Mouse (Mus musculus) CD8-positive naive resting alpha-beta T cell, adult 2 months (primary cell): ENCODE data around the gene Iqgap3.

Experiments used
- DNase-seq, 2 experiments: peaks; one replicate each; pipeline ENCODE4 v3.0.0; 2022; ENCODE audit warnings: low read depth in 2 of 2, low spot score in 2 of 2

Iqgap3 gene

DNA sequence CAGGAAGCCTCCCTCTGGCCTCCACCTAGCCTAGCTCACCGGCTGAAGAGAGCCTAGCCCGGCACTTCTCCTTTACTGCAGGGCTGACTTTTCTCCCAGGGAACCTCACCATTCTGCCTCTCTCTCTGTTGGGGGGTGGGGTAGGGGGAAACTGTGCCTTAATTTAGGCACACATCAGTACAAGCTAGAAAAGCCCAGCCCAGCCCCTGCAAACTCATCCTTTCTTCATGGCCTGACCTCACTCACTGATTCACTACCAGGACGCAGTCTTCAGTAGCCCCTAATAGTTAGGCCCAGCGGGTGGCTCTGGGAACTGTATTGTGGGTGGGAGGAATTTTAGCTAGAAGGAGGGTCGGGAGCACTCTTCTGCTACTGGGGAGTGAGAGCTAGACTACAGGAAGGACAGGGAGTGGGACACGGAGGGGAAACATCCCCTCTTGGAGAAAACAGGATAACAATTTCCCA lies 67.8 kb downstream of the Iqgap3 start:
- DNase-seq: no peak

DNA sequence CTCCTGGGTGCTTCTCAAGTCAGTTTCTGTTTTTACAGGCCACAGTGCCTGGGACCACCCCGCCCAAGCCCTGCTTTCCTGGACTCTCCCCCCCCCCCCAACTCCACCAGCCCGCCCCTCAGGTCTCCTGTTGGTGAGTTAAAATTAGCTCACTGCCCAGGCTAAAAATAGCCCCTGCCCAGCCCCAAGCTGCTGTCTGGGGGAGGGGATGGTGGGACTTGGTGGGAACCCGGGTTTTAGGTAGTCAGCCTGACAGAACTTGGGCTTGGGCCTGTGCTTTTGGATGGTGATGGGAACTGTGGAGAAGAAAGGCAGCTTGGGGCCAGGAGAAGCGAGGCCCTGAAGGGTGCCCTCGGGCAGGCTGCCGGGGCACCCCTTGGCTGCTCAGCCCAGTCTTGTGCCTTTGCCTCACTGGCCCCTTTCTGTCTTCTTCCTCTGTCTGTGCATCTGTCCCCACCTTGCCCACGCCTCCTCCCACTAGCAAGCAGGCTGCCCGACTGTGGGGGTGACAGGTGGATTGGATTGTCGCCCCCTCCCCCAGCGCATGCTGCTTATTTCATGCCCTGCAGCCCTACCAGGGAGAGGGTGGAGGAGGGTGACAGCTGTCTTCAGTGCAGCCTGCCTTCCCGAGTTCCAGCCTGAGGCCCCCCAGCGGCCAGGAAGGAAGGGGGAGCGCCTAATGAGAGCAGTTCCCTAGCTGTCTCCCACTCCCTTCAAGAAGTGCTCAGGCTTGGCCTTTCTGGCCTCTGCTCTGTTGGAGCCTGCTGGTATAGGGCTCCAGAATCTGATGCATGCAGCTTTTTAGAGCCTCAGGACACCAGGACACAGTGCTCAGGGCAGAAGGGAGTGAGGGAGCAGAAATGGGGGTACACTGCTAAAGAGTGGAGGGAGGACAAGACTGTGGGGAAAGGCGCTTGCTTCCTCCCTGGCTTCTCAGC lies 68.6 kb downstream of the Iqgap3 start:
- DNase-seq: no peak

DNA sequence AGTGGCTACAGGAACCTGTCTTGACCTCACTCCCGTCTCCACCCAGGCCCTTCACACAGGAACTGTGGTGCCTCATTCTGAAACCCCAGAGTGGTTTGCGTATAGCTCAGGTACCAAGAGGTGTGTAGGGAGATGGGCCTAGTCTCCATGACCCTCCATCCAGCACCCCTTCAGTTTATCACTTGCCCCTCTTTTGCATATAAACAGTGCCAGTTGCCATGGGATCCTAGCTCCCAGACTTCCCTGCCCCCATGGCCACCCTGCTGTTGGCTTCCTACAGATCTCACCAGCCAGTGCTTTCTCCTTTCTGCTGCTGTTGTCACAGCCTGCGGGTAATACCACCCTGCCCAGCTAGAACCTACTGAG lies 69.2 kb downstream of the Iqgap3 start:
- no peak for DNase-seq

DNA sequence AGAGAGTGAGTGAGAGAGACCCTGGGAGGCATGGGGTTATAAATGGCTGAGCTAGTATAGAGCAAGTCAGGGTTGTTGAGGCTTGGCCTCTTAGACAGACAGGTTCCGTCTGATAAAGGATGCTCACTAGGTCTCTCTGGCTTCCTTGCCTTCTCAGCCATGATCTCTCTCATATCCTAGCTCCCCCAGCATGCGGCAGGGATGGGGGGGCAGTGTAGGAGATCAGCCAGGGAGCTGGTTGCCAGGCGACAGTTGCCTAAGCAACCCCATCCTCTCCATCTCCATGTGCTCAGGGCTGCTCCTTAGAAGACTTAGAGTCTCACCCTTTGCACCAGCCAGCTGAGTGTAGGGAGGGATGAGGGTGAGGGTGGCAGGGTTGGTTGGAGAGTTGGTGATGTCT lies 70.3 kb downstream of the Iqgap3 start:
- DNase-seq: no peak

DNA sequence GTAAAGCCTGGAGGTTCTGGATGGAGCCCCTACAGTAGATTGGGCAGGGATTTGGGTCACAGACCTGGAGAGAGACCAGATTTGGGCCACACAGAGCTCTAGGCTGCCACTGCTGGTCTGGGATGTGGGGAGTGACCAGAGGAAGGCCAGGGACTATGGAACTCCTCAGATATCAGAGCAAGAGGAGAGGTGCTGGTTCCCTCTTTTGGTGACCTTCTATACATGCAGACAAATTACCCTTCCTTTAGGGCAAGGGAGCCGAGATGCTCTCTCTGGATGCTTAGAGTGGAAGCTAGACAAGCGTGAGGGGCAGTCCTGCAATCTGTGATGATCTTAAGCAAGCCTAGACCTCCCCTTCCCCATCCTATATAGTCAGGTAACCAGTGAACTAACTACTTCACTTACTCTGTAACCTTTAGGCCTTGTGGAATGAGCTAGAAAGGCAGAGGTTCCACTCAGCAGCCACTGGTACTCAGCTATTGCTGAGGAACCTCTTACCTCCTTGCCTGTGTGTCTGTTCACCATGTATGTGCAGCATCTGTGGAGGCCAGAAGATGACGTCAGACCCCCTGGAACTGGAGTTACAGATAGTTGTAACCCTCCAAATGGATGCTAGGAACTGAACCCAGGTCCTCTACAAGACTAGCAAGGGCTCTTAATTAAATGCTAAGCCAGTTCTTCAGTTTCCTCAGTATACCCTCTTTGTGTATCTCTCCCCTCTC lies 71.7 kb downstream of the Iqgap3 start:
- DNase-seq: no peak

DNA sequence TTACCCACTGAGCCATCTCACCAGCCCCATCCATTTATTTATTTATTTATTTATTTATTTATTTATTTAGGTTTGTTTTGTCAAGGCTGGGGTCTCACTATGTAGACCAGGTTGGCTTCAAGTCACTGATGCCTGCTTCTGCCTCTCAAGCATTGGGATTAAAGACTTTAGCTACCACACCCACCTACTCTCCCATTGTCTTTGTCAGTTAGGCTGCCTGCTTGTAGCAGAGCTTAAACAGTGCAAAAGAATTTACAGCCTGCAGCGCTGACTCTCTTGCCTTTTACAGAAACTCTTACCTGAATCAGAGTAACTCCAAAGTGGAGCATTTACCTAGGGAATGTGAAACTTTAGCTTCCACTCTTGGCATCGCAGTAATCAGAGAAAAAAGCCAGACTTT lies 72.5 kb downstream of the Iqgap3 start:
- no peak for DNase-seq

DNA sequence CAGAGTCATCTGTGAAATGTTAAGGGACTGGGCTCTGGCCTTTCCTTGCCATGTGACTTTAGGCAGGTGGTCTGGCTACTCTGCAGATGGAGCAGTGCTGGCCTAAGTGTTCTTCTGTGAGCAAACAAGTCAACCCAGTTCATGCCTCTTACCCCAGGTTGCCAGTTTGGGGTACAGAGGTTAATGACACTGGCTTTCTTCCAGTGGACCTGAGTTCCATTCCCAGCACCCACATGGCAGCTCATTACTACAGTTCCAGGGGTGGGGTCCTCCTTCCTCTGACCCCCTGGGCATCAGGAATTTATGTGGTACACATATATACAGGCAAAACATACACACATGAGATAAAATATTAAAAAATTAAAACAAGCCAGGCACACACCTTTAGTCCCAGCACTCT lies 75.0 kb downstream of the Iqgap3 start:
- no peak for DNase-seq

DNA sequence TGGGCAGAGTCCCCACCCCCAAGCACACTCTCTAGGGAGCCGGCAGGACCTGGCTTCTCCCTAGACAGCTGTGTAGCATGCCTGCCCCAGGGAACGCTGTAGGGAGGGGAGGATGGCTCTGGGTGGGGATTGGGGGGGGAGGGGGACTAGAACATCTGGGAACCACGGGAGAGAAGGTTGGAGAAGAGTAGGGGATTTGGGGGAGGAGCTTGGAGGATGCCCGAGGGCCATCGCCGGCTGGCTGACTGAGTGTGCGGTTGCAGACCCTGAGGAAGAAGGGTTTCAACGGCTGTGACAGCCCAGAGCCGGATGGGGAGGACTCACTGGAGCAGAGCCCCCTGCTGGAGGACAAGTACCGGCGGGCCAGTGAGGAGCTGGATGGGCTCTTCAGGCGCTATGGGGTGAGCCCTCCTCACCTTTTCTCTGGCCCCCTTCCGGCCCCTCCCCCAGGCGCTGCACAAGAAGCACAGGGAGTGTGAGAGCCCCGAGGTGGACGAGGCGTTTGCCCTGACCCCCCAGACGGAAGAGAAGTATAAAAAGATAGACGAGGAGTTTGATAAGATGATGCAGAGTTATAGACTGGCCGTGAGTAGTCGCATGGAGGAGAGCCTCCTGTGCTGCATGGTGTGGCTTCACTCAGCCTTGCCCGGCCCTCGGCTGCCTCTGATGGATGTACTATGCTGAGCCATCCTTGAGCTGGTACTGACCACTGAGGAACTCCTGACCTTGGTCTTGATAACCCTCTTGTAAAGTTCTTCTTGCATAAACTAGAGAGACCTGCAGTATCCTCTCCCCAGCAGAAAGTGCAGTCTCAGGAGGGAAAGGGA lies 76.2 kb downstream of the Iqgap3 start:
- DNase-seq: peak; percentile 51 to 61

DNA sequence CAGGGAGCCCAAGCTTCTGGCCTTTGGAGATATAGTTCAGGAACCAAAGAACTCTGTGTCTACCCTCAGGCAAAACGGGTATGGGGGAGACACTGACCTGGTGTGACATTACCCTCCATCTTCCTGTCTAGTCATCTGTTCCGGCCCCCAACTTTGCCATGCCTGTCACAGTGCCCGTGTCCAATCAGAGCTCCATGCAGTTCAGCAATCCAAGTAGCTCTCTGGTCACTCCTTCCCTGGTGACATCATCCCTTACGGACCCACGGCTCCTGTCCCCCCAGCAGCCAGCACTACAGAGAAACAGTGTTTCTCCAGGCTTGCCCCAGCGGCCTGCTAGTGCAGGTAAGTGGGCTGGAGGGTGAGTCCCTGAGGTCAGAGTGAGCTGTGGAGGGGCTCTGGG lies 77.2 kb downstream of the Iqgap3 start:
- DNase-seq: no peak

DNA sequence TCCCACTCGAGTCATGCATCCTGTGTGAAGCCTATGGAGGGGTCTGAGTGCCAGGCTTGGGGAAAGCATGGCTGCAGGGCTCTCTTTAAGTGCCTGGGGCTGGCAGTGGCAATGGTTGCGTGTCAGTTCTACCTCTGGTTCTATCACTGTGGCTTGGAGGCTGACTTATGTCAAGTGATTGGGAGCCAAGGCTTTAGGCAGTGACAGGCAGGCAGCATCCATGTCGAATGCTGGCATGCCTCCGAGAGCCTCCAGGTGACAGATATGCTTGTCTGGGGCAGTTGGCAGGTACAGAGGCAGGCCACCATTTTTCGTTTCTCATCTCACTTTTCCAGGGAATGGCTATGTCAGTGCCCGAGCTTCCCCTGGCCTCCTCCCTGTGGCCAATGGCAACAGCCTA lies 79.1 kb downstream of the Iqgap3 start:
- no peak for DNase-seq

DNA sequence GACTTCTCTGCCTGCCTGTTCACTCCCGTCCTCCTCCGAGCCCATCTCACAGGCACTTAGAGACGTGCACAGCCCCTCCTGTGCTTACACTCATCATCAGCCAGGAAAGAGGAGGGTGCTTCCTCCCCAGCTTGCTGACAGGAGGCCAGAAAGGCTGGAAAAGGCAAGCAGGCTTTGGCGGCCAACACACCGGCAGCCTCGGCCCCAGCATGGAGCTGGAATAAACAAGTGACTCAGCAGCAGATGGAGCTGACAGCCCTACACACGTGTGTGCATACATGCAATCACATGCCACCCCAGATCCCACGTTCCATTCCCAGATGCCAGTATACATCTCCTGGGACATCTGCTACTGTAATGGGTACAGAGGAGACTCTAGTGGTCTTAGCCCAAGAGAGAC lies 80.5 kb downstream of the Iqgap3 start:
- no peak for DNase-seq

DNA sequence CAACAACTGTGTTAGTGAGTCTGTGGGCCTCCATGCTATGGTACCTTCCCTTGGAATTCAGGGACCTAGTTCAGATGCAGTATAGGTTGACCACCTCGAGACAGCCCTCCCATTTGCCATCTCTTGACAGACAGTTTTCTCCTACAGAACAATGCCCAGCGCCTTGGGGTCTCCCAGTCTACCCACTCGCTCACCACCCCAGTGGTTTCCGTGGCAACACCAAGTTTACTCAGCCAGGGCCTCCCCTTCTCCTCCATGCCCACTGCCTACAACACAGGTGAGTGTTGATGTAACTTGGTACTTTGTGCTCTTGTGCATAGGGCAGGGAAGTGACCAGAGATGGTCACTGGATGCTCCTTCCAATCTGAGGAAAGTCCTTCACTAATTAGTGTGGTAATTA lies 81.0 kb downstream of the Iqgap3 start:
- DNase-seq: no peak

DNA sequence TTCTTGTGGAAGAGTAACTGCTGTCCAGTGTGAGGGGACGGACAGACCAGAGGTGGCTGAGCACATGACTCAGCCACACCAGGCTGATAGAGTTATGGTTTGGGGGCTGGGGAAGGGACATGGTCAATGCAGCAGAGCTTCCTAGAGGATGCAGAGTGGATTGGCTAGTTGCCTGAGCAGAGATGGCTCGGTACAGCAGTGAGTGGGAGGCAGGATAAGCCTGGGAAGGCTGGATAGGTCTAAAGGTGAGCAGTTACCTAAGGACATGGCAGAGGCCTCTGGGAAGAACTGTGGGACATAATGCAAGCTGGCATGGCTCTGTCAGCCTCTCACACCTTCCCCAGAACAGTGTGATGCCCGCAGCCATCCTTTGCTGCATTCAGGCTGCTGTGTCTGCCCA lies 82.1 kb downstream of the Iqgap3 start:
- DNase-seq: no peak

DNA sequence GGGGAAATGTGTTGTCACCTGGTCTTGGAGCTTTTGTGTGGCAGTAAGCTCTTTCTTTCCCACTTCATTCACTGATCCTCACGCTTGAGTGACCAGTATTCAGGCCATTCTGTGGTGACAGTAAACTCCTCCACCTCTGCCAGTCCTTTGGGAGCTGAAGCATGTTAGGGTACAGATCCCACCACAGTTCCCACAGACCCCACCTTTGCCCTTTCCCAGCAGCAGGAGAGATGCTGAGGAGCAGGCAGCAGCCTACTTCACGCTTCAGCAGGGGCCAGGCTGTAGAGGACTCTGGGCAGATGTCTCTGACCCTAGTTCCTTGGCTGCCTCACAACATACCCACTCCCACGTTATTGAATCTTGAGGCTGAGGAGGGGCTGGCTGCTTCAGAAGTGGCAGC lies 82.5 kb downstream of the Iqgap3 start:
- DNase-seq: no peak

DNA sequence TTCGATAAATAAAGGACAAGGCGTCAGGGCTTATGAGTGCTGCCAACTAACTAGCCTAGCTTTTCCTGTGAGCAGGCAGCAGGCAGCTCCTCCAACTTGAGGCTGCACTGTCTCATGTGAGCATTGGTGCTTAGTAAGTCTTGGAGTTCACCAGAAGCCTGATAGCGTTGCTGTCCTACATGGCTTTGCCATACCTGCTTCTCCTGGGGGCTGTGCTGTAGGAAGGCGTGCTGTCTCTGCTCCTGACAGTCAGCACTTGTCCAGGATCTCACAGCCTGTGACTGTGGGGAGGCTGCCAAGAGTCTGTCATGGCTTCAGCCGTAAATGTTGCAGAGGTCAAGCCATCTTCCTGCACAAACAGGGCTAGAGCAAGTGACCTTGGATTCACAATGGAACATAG lies 84.3 kb downstream of the Iqgap3 start:
- DNase-seq: no peak

DNA sequence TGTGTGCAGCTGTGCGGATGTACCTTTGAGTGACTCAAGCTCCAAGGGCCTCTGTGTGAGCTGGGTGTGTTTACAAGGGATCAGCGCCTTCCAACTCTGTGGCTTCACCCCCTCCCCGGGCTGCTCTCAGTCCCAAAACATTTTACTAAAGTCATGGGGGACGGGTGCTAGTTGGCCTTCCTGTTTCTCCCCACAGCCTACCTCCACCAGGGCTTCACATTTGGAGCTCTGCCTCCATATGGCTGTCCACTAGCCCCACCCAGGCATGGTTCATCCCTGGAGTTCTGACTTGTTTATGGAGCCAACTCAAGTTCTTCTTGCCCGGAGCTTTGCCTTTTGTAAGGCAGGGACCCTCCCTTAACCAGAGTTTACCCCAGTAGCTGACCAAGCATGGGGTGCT lies 88.6 kb downstream of the Iqgap3 start:
- no peak for DNase-seq
